Mouse (Mus musculus) kidney, postnatal 36 days (tissue): ENCODE measurements around the gene Myoz1.

ENCODE experiments used
- DNase-seq, 2 experiments: peaks; one replicate each; pipeline ENCODE4 v3.0.0; 2021 to 2022; ENCODE audit warnings: mixed read lengths in 2 of 2

The Myoz1 gene

DNA sequence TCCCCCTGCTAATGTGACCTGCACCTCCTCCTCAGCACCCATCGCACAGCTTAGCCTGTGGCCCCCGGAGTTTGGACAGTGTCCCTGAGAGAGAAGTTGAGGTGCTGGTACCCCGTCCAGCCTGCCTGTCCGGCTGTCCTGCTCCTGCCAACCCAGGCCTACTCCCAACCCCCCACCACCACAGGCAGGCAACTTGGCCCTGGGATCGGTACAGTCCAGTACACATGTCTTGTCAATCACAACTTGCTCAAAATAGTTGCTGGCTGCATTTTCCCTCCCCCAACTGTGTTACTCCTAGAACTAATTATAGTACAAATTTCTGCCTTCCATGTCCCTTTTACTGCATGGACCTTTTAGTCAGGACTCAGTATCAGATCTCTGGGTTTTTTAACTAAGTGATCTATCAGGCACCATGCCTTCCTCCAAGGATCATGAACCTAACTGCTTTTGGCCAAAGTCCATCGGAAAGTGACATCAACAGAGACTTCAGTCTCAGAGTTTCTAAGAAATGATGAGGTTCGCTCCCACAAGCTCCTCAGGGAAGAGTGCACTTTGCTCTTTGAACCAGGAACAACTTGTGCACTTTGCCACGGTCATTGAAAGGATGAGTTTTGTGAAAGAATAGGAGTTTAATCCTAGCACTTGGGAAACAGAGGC, 11.9 kb upstream of the Myoz1 start, which contains the start of gene Synpo2l:
Synpo2l (minus strand) TSS at position 201 of the 657 bp plus-strand sequence.
- DNase-seq = peak; percentile 77 to 84

DNA sequence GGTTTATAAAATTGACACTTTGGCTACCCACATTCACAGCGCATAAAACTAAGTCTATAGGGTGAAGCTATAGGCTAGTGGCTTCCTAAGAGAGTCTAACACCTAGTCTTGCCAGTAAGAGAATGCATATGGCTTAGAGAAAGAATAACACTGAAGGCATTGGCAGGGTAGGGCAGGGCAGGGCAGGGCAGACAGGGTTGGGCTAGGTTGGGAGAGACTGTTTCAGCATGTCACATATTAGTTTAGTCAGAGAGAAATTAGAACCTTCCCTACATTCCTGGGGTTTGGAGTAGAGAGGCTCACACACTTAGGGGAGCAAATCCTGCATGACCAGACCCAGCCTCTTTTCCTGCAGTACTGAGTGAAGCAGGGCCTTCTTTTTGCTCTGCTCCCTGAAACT, 11.1 kb upstream of the Myoz1 start:
- DNase-seq = no peak

DNA sequence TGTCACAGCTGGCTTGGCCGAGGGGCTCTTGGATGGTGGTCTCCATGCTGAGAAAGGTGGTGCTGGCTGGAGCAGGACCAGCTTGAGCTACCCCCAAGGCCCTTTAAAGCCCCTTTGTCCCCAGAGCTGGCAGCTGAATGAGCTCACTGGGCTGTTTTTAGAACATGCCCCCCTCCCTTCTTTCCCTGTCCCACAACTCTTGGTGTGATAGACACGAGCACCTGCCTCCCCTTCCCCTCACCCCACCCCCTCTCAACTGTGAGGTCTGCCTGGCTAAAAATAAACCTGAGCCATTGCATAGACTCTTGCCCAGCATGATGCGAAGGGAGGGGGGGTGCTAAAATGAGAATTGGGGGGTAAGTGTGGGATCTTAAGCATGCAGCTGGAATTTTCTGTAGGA, 8.1 kb upstream of the Myoz1 start:
- DNase-seq = no peak

DNA sequence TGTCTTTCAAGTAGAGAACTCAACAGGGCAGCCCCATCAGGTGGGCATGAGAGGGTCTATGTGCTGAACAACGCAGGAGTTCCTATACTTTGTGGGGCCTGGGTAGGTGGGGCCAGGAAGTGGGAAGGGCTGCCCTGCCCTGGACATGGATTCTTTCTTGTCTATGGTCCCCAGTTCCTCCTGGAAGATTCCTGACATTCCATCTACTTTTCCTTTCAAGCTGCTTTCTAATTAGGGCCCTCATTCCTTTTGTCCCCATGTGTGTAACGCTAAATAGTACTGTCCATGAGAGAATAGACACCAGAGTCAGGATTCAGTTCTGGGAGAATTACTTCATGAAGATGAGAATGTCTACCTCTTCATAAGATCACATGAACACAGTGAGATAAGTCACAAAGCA, 7.3 kb upstream of the Myoz1 start:
- no peak for DNase-seq

DNA sequence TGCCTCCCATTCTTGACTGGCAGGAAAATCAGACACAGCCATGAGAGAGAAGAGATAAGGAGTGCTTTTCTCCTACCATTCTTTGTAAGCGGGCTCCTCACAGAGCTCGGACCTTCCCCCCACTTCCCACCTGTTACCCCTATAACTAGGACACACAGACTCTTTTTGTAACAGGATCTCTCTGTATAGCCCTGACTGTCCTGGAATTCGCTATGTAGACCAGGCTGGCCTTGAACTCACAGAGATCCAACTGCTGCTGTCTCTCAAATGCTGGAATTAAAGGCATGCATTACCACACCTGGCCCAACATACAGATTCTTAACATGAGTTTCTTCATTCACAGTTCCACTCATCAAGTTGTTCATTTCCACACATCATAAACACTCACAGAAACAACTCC, 6.4 kb upstream of the Myoz1 start:
- no peak for DNase-seq

DNA sequence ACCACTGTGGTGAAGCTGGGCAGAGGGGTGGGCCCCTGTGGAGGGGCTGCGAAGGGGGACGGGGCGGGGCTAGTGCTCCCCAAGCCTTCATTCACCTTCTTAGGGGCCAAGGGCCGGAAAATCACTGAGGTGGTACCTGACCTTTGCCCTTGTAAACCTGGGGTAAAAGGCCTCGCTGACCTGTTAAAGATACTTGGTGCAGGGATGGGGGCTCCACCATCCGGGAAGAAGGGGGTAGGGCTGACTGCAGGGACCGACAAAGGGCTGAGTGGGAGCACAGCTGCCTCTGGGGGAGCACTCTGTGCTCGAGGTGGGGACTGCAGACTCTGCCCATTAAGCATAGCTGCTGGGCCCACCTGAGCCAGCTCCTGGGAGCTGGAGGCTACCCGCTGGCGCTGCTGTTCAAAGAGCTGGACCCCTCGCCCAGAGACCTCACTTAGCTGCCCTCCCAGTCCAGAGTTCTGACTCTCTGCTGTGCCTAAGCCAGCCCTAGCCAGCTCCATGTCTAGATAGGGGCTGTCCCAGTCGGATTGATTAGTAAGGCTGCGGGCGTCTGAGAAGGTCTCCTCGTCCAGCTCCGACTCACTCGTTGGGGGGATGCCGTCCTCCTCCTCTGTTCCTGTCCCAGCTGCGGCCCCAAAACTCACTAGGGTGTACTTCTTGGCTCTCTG, 5.5 kb upstream of the Myoz1 start:
- peak; percentile 41 to 52 for DNase-seq

DNA sequence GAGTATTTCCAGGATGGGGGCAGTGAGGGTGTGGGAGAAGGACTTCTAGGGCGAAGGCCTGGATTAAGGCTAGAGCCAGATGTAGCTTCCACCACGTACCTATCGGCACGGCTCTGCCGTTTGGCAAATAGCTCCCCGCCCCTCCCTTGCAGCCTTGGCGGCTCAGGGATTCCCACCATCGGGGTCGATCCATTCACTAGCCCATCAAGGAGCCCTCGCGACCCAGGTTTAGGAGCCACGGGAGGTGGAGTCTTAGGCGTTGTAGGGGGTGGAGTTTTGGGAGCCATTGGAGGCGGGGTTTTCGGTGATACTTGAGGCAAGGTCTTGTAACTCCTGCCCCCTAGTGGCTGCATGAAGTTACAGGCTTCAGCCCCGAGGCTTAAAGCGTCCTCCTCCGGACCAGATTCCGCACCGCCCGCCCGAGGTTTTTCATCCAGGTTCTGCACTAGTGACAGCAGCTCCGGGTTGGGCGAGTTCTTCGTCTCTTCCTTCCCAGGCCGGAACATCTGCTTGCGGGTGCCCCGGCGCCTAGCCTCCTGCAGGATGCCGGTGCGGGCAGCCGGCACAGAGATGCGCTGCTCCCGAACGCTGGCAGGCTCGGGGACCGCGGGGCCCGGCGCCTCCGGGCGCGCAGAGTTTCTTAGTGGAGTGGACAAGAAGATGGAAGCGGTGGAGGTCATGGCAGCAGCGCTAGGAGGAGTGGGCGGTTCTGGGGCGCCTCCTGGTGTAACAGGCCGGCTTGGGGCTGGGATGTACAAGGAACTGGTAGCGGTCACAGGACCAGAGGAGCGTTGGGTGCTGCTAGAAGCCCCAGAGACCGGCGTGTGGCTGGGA, 4.7 kb upstream of the Myoz1 start:
- peak; percentile 95 to 97 for DNase-seq

DNA sequence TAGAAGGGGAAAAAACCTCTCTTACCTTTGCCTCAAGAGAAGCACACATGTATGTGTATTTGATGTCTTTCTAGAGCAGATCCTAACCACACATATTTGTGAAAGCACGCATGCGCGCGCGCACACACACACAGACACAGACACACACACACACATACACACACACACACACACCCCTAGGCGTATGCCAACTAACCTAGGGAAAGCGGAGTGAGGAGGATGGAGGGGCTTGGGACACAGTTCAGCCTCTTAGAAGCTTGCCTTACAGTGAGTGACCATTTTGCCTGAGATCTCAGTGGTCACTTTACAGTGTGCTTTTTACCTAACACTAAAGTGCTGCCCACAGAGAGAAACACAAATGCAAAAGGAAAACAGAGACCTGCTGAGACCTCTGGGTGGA, 3.3 kb upstream of the Myoz1 start:
- DNase-seq = no peak

DNA sequence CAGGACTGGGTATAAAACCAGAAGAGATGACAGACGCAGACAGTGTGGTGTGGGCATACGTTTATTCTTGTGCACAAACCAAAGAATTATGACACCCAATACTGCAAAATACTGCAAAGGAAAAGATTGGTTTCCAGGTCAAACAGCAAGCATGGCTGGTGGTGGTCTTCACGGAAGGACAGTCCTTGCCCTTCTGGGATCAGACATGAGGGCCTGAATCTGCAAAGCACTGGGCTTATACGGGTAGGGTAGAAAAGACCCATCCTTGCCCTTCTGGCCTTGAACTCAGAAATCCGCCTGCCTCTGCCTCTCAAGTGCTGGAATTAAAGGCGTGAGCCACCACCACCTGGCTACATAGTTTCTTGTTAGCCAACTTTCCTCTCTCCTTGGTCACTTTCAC, 2.6 kb upstream of the Myoz1 start:
- DNase-seq = no peak

DNA sequence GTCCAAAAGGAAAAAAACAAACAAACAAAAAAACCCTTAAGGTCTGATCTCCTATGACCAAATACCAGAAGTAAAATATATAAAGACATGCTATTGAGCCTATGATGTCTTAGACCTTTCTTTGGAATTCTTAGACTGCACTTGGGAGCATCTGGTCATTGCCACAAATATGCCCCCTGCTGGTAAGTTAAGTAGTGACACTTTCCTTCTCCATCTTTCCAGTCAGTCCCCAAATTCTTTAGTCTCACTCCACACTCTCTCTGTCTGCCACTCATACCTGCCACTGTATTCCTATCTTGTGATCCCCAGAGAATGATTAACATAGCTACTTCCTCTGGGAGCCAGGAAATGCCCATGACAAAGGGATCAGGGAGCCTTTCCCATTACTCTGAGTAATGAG, 2.0 kb upstream of the Myoz1 start:
- DNase-seq = peak; percentile 56 to 57

DNA sequence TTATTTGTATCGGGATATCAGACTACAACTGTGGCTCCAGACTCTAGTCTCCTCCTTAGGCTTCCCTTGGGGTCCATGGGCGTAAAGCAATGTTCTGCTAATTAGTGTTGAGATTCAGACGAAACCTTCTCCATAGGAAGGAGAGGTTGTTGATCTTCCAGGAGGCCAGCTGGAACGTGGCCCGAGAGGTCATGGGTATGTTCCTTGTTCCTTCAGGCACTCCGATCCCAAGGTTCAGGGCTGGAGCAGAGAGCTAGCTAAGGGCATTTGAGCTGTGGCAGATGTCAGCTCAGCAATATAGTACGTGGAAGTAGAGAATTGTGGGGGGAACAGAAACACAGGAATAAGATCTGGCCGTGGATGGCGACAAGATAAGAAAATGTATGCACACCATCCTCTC, 609 bp downstream of the Myoz1 start:
- no peak for DNase-seq

DNA sequence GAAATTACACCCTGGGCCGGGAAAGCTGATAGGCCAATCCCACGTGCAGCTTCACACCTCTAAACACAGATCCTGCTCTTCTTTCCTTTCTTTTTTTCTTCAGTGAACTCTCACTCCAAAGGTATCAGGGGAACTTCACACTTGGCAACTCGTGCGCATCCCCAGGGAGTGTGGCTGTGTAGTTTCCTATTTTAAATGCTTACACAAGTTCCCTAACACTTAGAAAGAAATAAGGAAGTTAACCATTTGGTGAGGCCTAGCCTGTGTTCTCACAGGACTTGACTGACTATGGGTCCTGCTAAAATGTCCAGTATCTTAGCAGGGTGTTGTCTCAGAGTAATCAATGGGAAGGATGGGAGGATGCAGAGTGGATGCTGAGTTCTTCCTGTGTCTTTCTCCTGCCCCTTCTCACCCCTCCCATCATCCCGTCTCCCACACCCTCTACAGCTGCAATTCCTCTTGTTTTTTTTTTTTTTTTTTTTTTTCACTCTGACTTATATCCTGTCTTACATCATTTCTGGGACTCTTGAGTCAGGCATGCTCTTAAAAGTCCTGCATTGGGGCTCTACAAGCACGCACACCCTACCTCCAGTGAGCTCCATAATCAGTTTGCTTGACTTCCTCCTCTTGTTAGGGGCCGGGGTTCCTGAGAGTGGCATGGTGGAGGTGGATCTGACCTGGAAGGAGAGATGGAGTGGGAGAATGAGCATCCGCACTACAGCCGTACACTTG, 1.5 kb downstream of the Myoz1 start:
- DNase-seq = no peak

DNA sequence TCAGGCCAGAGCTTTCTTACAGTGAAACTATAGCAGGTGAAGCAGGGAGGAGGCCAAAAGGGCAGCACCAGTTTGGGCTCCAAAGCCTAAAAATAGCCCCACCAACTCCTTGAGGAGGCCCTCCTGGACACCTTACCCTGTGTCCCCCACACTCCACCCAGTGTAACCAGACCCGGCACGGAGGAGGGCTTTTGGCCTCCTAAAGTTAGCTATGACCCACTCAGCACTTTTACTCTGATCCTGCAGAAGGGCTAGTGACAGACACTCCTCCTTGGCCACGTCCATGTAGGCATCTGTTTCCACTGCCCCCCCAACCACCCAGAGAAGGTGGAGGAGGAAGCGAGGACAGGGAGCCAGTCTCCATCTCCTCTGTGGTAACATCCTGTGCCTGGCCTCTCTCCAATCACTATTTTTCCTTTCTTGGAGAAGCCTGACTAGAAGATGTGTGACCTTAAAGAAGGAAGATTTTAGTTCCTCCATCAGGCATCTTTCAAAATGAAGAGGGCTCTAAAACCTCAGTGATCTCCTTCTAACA, 4.6 kb downstream of the Myoz1 start:
- no peak for DNase-seq

DNA sequence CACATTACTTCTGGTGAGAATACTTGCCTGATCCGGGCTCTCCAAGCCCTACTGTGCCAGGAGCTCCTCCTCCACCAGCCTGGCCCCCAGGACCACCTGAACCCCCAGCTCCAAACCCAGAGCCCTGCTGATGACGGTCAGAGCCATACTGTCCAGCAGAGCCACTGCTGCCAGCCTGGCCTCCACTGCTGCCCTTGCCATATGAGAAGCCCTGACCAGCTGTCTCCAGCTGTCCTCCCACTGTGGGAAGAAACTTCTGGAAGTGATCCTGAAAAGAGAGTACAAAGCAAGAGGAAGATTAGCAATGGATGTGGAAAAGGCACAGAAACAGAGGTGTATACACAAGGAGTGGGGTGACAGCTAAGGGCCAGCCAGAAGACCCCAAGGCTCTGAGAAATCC, 5.3 kb downstream of the Myoz1 start:
- no peak for DNase-seq

DNA sequence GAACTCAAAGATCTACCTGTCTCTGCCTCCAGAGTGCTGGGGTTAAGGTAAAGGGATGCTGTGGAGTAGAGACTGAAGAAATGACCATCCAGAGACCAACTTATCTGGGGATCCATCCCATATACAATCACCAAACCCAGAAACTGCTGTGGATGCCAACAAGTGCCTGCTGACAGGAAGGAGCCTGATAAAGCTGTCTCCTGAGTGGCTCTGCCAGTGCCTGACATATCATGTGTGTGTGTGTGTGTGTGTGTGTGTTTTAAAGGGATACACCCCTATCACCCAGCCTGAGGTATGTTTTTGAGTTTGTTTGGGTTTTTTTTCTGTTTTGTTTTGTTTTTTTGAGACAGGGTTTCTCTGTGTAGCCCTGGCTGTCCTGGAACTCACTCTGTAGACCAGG, 10.0 kb downstream of the Myoz1 start:
- no peak for DNase-seq

DNA sequence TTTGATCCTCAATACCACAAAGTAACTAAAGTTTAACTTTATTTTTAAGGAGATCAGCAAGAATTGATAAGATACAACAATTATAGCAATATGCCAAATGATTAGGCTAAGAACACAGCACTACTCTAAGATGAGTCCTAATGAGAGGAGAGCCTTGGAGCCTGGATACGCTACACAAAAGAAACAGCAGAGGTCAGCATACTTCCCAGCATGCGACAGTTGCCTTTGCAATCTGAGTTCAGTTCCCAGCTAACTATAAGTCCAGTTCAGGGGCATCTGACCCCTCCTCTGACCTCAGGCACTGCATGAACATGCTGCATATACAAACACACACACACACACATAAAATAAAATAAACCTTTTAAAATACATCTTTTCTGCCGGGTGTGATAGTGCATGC, 10.8 kb downstream of the Myoz1 start:
- no peak for DNase-seq

DNA sequence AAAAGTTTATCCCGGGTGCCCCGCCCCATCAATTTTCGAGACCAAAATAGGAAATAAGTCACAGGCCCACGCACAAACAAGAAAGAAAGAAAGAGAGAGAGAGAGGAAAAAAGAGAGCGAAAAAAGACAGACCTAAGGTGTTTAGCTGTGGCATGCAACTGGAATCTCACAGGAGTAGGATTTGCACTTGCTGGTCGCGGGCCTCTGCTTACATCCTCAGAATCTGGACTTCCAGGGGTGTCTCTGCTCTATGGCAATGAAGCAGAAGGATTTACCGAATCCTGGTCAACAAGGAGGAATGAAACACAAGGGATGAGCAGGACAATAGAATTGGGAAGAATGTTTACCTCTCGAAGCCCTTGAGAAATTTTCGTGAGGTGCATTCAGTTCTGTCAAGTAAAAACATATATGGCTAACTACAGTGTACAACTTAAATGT, 14.9 kb downstream of the Myoz1 start:
- no peak for DNase-seq

DNA sequence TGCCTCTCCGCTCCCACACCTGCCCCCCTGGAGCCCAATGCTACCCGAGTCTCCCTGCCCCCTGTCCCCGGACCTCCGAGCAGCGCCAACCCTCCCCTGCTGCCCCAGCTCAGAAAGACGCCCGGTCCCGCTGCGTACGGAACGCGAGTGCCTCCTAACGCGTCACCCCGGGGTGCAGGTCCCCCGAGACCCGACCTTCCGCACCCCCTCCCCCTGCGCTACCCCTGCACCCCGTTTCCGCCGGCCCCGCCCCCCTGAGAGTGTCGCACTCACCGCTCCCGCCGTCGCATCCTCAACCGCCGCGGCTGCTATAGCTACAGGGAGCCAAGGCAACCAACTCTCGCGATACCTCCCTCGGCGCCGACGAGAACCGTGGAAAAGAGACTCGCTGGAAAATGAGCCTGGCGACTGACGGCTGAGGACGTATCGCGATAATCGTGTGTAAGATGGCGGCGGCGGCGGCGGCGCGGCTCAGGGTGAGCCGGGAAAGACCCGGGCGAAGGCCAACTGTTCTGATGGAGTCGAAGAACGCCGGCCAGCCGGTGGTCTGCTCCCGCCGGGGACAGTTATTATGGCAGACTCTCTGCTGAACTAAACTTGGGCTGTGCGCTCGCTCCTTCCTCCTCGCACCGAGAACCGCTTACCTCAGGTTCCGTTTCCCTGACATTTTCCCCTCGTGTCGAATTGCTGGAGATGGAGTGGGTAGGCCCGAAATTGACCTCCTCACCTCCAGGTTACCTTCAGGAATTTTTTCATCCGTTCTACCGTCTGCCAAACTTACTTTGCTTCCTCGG, 15.5 kb downstream of the Myoz1 start, which contains the start of gene Usp54:
Usp54 (minus strand) TSS at position 420 of the 794 bp plus-strand sequence.
- peak; percentile 99 for DNase-seq

DNA sequence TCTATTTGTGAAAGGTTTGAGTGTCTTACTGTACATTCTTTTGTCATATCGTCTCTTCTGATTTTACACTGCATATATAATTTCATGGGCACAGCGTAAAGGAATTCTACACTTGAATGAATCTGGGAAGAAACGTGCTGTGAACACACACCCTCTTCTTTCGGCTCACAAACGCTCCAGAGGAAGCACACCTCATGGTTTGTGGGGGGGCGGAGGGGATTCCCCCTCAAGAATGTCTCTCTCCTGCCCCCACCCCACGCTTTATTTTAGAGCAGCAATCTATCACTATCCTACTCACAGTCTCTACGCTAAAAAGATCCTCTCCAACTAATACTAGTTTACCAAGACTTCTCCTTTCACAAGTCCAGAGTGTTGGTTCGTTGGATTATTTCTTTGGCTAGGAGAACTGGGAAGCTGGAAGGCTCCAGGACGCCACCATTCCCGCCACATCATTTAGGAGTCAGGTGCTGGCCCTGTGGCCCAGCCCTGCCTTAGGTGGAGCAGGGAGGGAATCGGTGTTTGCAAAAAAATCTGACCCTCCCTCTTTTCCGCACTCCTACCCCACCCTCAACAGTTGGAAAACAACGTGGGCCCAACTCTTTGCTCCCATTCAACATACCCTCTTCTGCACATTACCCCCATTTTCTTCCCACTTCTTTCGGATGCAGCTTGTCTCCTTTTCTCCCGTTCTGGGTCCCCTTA, 16.3 kb downstream of the Myoz1 start:
- peak in 1 of 2 experiments; percentile 29 for DNase-seq

DNA sequence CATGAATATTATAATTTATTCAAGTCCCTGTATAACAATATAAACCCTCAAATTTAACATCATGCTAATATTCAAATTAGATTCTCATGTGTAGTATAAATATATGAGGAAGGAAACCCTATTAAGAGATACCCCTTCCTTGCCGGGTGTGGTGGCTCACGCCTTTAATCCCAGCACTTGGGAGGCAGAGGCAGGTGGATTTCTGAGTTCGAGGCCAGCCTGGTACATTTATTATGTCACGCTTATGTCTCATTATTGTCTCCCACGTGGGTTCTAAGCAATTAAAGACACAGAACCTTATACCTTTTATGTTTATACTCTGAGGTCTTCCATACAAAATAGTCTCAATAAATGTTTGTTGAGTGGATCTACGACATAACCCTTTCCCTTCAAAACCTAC, 17.6 kb downstream of the Myoz1 start:
- no peak for DNase-seq
